Mouse (Mus musculus): ENCODE data around the gene Obscn.

DNA sequence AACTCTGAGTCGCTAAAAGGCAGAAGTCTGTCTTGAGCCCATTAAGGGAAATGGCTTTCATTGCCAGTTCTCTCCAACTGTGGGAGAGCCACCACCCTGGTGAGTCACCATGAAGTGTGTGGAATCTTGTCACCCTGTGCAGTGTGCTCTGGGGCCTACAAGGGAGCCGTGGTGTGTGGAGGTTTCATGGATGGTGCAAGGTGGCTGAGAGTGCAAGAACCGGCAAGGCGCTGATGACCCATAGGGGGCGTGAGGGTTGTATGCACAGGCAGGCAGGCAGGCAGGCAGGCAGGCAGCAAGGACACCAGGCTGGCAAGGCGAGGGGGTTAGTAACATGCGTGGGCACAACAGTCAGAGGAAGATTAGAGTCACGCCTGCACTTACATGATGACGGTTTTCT lies 121.2 kb downstream of the Obscn start:
- peak; percentile 63 for TF ChIP-seq CTCF (IDR thresholded peaks at IDR 0.05; ENCODE audit: low read depth)
- TF ChIP-seq EP300 (IDR thresholded peaks at IDR 0.05; ENCODE audit: low read depth): no peak

Measured in liver, postnatal 0 days (tissue).